Mouse (Mus musculus) heart, embryonic 15.5 days (tissue): ENCODE data around the gene Vps45. TPM values are rescaled to one million over a fixed set of nuclear protein-coding genes. Genes with fewer than 3 reads are reported as not detected.
"Not testable (repeated sequence)": the region's sequence is repeated elsewhere in the genome, so short reads cannot be mapped to it uniquely, and the experiment has no call there.

ENCODE experiments used
- ATAC-seq: fragments of 200-750 bp; cut with Nextera tagmentation; replicated peaks from 2 replicates; pipeline ENCODE4 v1.8.0; 2017; ENCODE audit warnings: low read depth, moderate TSS enrichment; ENCODE audit not compliant: insufficient number of reproducible peaks, insufficient read depth, low FRiP score
- H3K27ac ChIP-seq: fragments of 300-500 bp; sonication (generic); 2 replicates; pipeline ENCODE4 v1.5.1; 2015; ENCODE audit warnings: mild to moderate bottlenecking, inconsistent platforms
- H3K27me3 ChIP-seq: fragments of 300-500 bp; sonication (generic); 2 replicates; pipeline ENCODE4 v1.6.1; 2015; ENCODE audit warnings: inconsistent platforms
- H3K36me3 ChIP-seq: fragments of 300-500 bp; sonication (generic); 2 replicates; pipeline ENCODE4 v1.6.1; 2015; ENCODE audit warnings: mild to moderate bottlenecking, inconsistent platforms
- H3K4me1 ChIP-seq: fragments of 300-500 bp; sonication (generic); replicated peaks from 2 replicates; pipeline ENCODE4 v1.6.1; 2015; ENCODE audit warnings: inconsistent platforms
- H3K4me2 ChIP-seq: fragments of 300-500 bp; sonication (generic); 2 replicates; pipeline ENCODE4 v1.6.1; 2015; ENCODE audit warnings: inconsistent platforms, mild to moderate bottlenecking, moderate library complexity
- H3K4me3 ChIP-seq: fragments of 300-500 bp; sonication (generic); 2 replicates; pipeline ENCODE4 v1.5.1; 2015; ENCODE audit warnings: mild to moderate bottlenecking, inconsistent platforms
- H3K9ac ChIP-seq: fragments of 300-500 bp; sonication (generic); 2 replicates; pipeline ENCODE4 v1.6.1; 2015; ENCODE audit warnings: mild to moderate bottlenecking, inconsistent platforms
- H3K9me3 ChIP-seq: fragments of 300-500 bp; sonication (generic); replicated peaks from 2 replicates; pipeline ENCODE4 v1.6.1; 2016; ENCODE audit warnings: inconsistent platforms
- WGBS: fragments of 180-500 bp; shearing (Covaris S2); methylation state at CpG from one replicate; pipeline ENCODE4 v1.1.7; 2015; ENCODE audit warnings: mixed read lengths; 5-methylcytosine and 5-hydroxymethylcytosine counted together
- polyA plus RNA-seq: library from polyadenylated mRNA; unstranded; fragments of >200 nt; fragmentation: Nextera tagmentation; extraction: Ambion mirVana; gene quantifications from 2 replicates; pipeline ENCODE4 v1.2.1, GENCODE M21; 2015

Gene Vps45
- polyA plus RNA-seq, 1 experiment from 2014 or later = 40.2 TPM

DNA sequence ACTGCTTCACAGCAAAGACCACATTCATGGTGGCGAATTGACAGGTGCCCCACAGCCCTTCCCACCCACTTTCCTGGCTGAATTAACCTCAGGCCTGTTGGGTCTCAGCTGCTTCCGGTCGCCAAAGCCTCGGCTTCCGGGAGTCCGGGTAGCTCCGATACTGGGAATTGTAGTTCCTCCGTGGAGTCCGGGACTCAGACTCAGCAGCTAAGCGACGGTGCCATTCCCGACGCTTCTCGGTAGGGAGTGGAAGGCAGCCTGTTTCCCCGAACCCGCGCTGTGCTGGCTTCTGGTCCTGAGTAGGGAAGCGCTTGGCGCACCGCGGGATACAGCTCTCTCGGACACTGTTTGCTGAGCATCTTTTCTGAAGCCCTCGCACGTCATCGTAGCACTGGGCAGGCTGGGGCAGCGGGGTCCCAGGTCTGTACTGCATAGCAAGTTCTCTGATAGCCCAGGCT, 490 bp downstream of the Vps45 start:
- Histone ChIP-seq H3K27ac (peak overlapping the region; percentile 83), H3K4me3 (peak overlapping the region; percentile 68), H3K9me3 (no peaks in the 10 kb centered on the region), H3K4me2 (peak overlapping the region; percentile 81), H3K4me1 (peaks cover 12% of the 10 kb centered on the region; the same call in 1 of the 2 replicates), H3K36me3 (peaks cover 7% of the 10 kb centered on the region), H3K27me3 (no peaks in the 10 kb centered on the region), H3K9ac (peak overlapping the region; percentile 63)
- ATAC-seq = peak; percentile 89
- 0% methylated on average over 26 of the region's 26 CpGs for WGBS

DNA sequence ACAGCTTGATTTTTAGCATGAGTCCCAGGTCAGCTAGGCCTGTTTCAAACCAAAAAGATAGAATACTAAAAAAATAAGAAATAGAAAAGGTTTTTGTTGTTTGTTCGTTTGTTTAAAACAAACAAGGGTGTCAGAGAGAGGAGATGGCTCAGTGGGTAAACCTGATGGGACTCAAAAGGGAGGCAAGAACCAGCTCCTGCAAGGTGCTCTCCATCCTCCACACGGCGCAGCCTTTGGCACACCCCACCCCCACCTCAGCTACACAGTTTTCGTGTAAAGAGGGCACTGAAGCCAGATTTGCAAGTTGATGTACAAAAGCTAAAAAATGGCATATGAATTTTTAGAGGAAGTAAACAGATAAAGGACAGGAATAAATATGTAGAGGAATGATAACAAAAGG, 2.2 kb downstream of the Vps45 start:
- ATAC-seq = no peak
- Histone ChIP-seq H3K4me2 (no peak overlapping the region), H3K9ac (no peak overlapping the region), H3K4me3 (no peak overlapping the region), H3K27ac (no peak overlapping the region), H3K36me3 (peaks cover 10% of the 10 kb centered on the region), H3K27me3 (no peaks in the 10 kb centered on the region), H3K9me3 (no peaks in the 10 kb centered on the region), H3K4me1 (peaks cover 14% of the 10 kb centered on the region; the same call in 1 of the 2 replicates)
- WGBS = 79% methylated on average over 4 of the region's 4 CpGs

- H3K36me3 ChIP-seq = peaks cover 10% of the 10 kb centered on the region
- no peak overlapping the region for H3K4me3 ChIP-seq
- no peaks in the 10 kb centered on the region for H3K27me3 ChIP-seq
- no peak overlapping the region for H3K27ac ChIP-seq
- WGBS = 85% methylated on average over 6 of the region's 6 CpGs
- H3K4me1 ChIP-seq = peaks cover 14% of the 10 kb centered on the region; the same call in 1 of the 2 replicates
- H3K9ac ChIP-seq = no peak overlapping the region
- no peak overlapping the region for H3K4me2 ChIP-seq
- H3K9me3 ChIP-seq = no peaks in the 10 kb centered on the region
- ATAC-seq = no peak
Measured at GRCm38 (mm10) chr3:96055294-96055693, 3.0 kb downstream of the Vps45 start.

GRCm38 (mm10) chr3:96051839-96052238, 6.4 kb downstream of the Vps45 start:
- 45% methylated on average over 2 of the region's 2 CpGs for WGBS
- Histone ChIP-seq H3K9ac (no peak overlapping the region), H3K4me3 (no peak overlapping the region)

GRCm38 (mm10) chr3:96051186-96051585, 7.1 kb downstream of the Vps45 start:
- WGBS = 82% methylated on average over 4 of the region's 4 CpGs
- H3K4me3 ChIP-seq = no peak overlapping the region

More at GRCm38 (mm10) chr3:96051839-96052238, 6.4 kb downstream of the Vps45 start:
- Histone ChIP-seq H3K27me3 (no peaks in the 10 kb centered on the region), H3K4me2 (no peak overlapping the region), H3K27ac (no peak overlapping the region), H3K9me3 (no peaks in the 10 kb centered on the region), H3K36me3 (peaks cover 10% of the 10 kb centered on the region), H3K4me1 (peaks cover 8% of the 10 kb centered on the region; the same call in 1 of the 2 replicates)
- no peak for ATAC-seq

GRCm38 (mm10) chr3:96050779-96051178, 7.5 kb downstream of the Vps45 start:
- Histone ChIP-seq H3K9me3 (no peaks in the 10 kb centered on the region), H3K9ac (no peak overlapping the region), H3K27ac (no peak overlapping the region), H3K4me3 (no peak overlapping the region), H3K4me2 (no peak overlapping the region), H3K27me3 (no peaks in the 10 kb centered on the region), H3K36me3 (peaks cover 17% of the 10 kb centered on the region), H3K4me1 (0 out of 2 replicates have a peak, but pooled peaks cover 2% of the 10 kb centered on the region)
- ATAC-seq = no peak
- 79% methylated on average over 7 of the region's 7 CpGs for WGBS

More at GRCm38 (mm10) chr3:96051186-96051585, 7.1 kb downstream of the Vps45 start:
- no peak for ATAC-seq
- Histone ChIP-seq H3K4me1 (0 out of 2 replicates have a peak, but pooled peaks cover 2% of the 10 kb centered on the region), H3K9me3 (no peaks in the 10 kb centered on the region), H3K36me3 (peaks cover 13% of the 10 kb centered on the region), H3K27ac (no peak overlapping the region), H3K27me3 (no peaks in the 10 kb centered on the region), H3K9ac (no peak overlapping the region), H3K4me2 (no peak overlapping the region)

DNA sequence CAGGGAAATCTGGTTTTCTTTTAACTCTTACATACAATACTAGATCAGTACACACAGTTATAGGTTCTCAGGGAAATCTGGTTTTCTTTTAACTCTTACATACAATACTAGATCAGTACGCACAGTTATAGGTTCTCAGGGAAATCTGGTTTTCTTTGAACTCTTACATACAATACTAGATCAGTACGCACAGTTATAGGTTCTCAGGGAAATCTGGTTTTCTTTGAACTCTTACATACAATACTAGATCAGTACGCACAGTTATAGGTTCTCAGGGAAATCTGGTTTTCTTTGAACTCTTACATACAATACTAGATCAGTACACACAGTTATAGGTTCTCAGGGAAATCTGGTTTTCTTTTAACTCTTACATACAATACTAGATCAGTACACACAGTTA, 13.7 kb downstream of the Vps45 start:
- not testable (repeated sequence) for H3K4me2 ChIP-seq, H3K27ac ChIP-seq, H3K9me3 ChIP-seq, H3K27me3 ChIP-seq, H3K9ac ChIP-seq, H3K4me3 ChIP-seq, H3K4me1 ChIP-seq, ATAC-seq
- 83% methylated on average over 3 of the region's 3 CpGs for WGBS
- peaks cover 12% of the 10 kb centered on the region for H3K36me3 ChIP-seq

- ATAC-seq = 0 out of 2 replicates have a peak, but pooled peaks have one; percentile 66
- Histone ChIP-seq H3K9ac (no peak overlapping the region), H3K36me3 (peaks cover 12% of the 10 kb centered on the region), H3K4me2 (no peak overlapping the region), H3K4me1 (peaks cover 9% of the 10 kb centered on the region; the same call in 1 of the 2 replicates), H3K27ac (peak overlapping the region; percentile 81), H3K9me3 (no peaks in the 10 kb centered on the region), H3K4me3 (no peak overlapping the region), H3K27me3 (no peaks in the 10 kb centered on the region)
- 35% methylated on average over 1 of the region's 1 CpGs for WGBS
Measured at GRCm38 (mm10) chr3:96043104-96043503, 15.2 kb downstream of the Vps45 start.

DNA sequence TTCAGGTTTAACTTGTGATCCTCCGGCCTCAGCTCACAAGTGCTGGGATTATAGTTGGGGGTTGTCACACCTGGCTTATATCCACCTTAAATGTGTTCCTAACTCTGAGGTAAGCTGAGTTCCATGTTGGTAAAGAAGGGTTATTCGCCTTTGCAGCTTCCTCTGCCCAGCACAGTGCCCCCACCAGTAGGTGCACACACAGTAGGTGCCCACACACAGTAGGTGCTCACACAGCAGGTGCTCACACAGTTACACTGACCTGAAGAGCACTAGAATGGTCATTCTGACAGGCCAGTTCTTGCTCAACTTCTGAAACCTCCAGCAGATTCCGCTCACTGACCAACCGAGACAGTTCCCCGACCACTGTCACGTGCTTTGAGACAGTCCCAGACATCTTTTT, 17.2 kb downstream of the Vps45 start:
- no peak for ATAC-seq
- Histone ChIP-seq H3K27me3 (no peaks in the 10 kb centered on the region), H3K36me3 (peaks cover 8% of the 10 kb centered on the region), H3K9ac (no peak overlapping the region), H3K9me3 (no peaks in the 10 kb centered on the region), H3K4me3 (no peak overlapping the region), H3K27ac (no peak overlapping the region), H3K4me1 (peaks cover 10% of the 10 kb centered on the region; the same call in 1 of the 2 replicates), H3K4me2 (no peak overlapping the region)
- 93% methylated on average over 6 of the region's 6 CpGs for WGBS

- H3K36me3 ChIP-seq = peaks cover 4% of the 10 kb centered on the region; the same call in 1 of the 2 replicates
- H3K4me1 ChIP-seq = peaks cover 10% of the 10 kb centered on the region; the same call in 1 of the 2 replicates
- ATAC-seq = no peak
- 91% methylated on average over 2 of the region's 2 CpGs for WGBS
- no peaks in the 10 kb centered on the region for H3K27me3 ChIP-seq
- no peak overlapping the region for H3K4me2 ChIP-seq
- no peaks in the 10 kb centered on the region for H3K9me3 ChIP-seq
- H3K4me3 ChIP-seq = no peak overlapping the region
- no peak overlapping the region for H3K9ac ChIP-seq
- no peak overlapping the region for H3K27ac ChIP-seq
Measured at GRCm38 (mm10) chr3:96040663-96041006, 17.6 kb downstream of the Vps45 start.

DNA sequence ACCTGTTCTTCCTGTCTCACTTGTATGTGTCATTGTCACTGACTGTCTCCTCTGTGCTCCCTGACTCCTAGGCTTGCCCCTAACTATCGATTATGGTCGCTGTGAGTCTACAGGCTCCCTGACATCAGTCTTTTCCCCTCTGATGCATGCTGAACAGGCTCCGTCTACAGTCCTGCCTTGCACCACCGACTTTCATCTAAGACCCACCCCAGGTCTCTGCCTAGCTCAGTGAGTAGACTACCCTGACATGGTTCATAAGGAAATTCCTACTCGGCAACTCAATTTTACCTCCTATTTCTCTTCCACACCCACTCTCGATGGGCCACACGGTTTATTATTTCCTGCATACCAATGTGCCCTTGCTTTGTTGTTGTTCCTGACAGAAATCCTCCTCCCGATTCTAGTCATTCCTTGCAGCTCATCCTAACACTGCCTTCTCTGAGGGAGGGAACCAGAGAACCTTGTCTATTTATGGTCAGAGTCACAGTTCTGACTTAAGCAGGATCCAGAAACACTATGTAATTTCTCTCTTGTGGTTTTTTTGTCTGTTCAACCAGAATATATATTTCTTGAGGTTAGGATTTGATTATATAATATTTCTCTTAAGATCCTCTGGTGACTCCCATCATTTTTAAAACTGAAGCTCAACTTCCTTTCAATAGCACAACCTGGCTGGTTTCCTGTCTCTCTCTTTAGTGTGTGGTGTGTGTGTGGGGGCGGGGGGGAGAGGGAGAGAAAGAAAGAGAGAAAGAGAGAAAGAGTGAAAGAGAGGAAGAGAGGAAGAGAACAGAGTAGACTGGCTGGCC, 18.2 kb downstream of the Vps45 start:
- Histone ChIP-seq H3K36me3 (no peaks in the 10 kb centered on the region), H3K27me3 (no peaks in the 10 kb centered on the region), H3K4me1 (peaks cover 15% of the 10 kb centered on the region; the same call in 1 of the 2 replicates), H3K27ac (no peak overlapping the region), H3K9me3 (no peaks in the 10 kb centered on the region), H3K9ac (no peak overlapping the region), H3K4me3 (no peak overlapping the region), H3K4me2 (no peak overlapping the region)
- 73% methylated on average over 8 of the region's 9 CpGs for WGBS
- ATAC-seq = no peak
